Mouse (Mus musculus): ENCODE data around the gene 2810004N23Rik.

2810004N23Rik gene

GRCm38 (mm10) chr8:124862321-124863162 is at the start of gene 2810004N23Rik, which contains the start of gene Gnpat:
TSS of gene 2810004N23Rik (minus strand) at chr8:124863120.
TSS of gene Gnpat (plus strand) at chr8:124863033.
- ATAC-seq (ENCODE audit: insufficient number of reproducible peaks, low FRiP score, low TSS enrichment) = peak; percentile 91

- ATAC-seq (ENCODE audit: insufficient number of reproducible peaks, low FRiP score, low TSS enrichment) = no peak
Measured at GRCm38 (mm10) chr8:124911938-124912872, 49.3 kb upstream of the 2810004N23Rik start.

- peak; percentile 86 for ATAC-seq (ENCODE audit: insufficient number of reproducible peaks, low FRiP score, low TSS enrichment)
Measured at GRCm38 (mm10) chr8:124910349-124910748, 47.4 kb upstream of the 2810004N23Rik start.

GRCm38 (mm10) chr8:124909936-124910335 is 47.0 kb upstream of the 2810004N23Rik start:
- no peak for ATAC-seq (ENCODE audit: insufficient number of reproducible peaks, low FRiP score, low TSS enrichment)

GRCm38 (mm10) chr8:124905482-124905881 is 42.6 kb upstream of the 2810004N23Rik start:
- ATAC-seq (ENCODE audit: insufficient number of reproducible peaks, low FRiP score, low TSS enrichment) = no peak

GRCm38 (mm10) chr8:124903198-124903597 is 40.3 kb upstream of the 2810004N23Rik start:
- no peak for ATAC-seq (ENCODE audit: insufficient number of reproducible peaks, low FRiP score, low TSS enrichment)

- no peak for ATAC-seq (ENCODE audit: insufficient number of reproducible peaks, low FRiP score, low TSS enrichment)
Measured at GRCm38 (mm10) chr8:124898251-124898905, 35.5 kb upstream of the 2810004N23Rik start.

- peak; percentile 83 for ATAC-seq (ENCODE audit: insufficient number of reproducible peaks, low FRiP score, low TSS enrichment)
Measured at GRCm38 (mm10) chr8:124897386-124898250, 34.7 kb upstream of the 2810004N23Rik start, which contains the start of the genes Exoc8 and Sprtn. TSS of gene Exoc8 (minus strand) at chr8:124897705. TSS of gene Sprtn (plus strand) at chr8:124897886.

GRCm38 (mm10) chr8:124896632-124897385 is 33.9 kb upstream of the 2810004N23Rik start:
- peak; percentile 57 for ATAC-seq (ENCODE audit: insufficient number of reproducible peaks, low FRiP score, low TSS enrichment)

- no peak for ATAC-seq (ENCODE audit: insufficient number of reproducible peaks, low FRiP score, low TSS enrichment)
Measured at GRCm38 (mm10) chr8:124896010-124896631, 33.2 kb upstream of the 2810004N23Rik start.

- no peak for ATAC-seq (ENCODE audit: insufficient number of reproducible peaks, low FRiP score, low TSS enrichment)
Measured at GRCm38 (mm10) chr8:124892596-124892995, 29.7 kb upstream of the 2810004N23Rik start.

- no peak for ATAC-seq (ENCODE audit: insufficient number of reproducible peaks, low FRiP score, low TSS enrichment)
Measured at GRCm38 (mm10) chr8:124888385-124888784, 25.5 kb upstream of the 2810004N23Rik start.

GRCm38 (mm10) chr8:124878946-124879526 is 16.1 kb upstream of the 2810004N23Rik start:
- no peak for ATAC-seq (ENCODE audit: insufficient number of reproducible peaks, low FRiP score, low TSS enrichment)

- ATAC-seq (ENCODE audit: insufficient number of reproducible peaks, low FRiP score, low TSS enrichment) = no peak
Measured at GRCm38 (mm10) chr8:124878141-124878540, 15.2 kb upstream of the 2810004N23Rik start.

- ATAC-seq (ENCODE audit: insufficient number of reproducible peaks, low FRiP score, low TSS enrichment) = no peak
Measured at GRCm38 (mm10) chr8:124872690-124873089, 9.8 kb upstream of the 2810004N23Rik start.

- ATAC-seq (ENCODE audit: insufficient number of reproducible peaks, low FRiP score, low TSS enrichment) = no peak
Measured at GRCm38 (mm10) chr8:124872081-124872480, 9.2 kb upstream of the 2810004N23Rik start.

- no peak for ATAC-seq (ENCODE audit: insufficient number of reproducible peaks, low FRiP score, low TSS enrichment)
Measured at GRCm38 (mm10) chr8:124871474-124871873, 8.6 kb upstream of the 2810004N23Rik start.

GRCm38 (mm10) chr8:124869708-124870107 is 6.8 kb upstream of the 2810004N23Rik start:
- no peak for ATAC-seq (ENCODE audit: insufficient number of reproducible peaks, low FRiP score, low TSS enrichment)
